Mouse (Mus musculus): Measurements from ENCODE around the gene D17Wsu92e. TPM values are rescaled to one million over a fixed set of nuclear protein-coding genes. Genes with fewer than 3 reads are reported as not detected.

Gene D17Wsu92e
- polyA plus RNA-seq, 1 experiment from 2014 or later = 23.8 TPM

- 79% methylated on average over 6 of the region's 6 CpGs for WGBS (ENCODE audit: insufficient replicate concordance)
- no peak overlapping the region for H3K27ac ChIP-seq (ENCODE audit: low read depth)
- no peak overlapping the region for H3K4me2 ChIP-seq (ENCODE audit: low read depth, low read length)
- H3K36me3 ChIP-seq (replicated peaks; ENCODE audit: insufficient read depth, low read length) = peaks cover 19% of the 10 kb centered on the region
- no peak for ATAC-seq
- H3K9ac ChIP-seq (replicated peaks) = no peak overlapping the region
- H3K4me1 ChIP-seq (ENCODE audit: insufficient read depth) = no peaks in the 10 kb centered on the region
- no peaks in the 10 kb centered on the region for H3K27me3 ChIP-seq (ENCODE audit: insufficient read depth, low read length)
- no peak for DNase-seq
- TF ChIP-seq EP300 (IDR thresholded peaks at IDR 0.05; ENCODE audit: low read depth) (no peak), CTCF (IDR thresholded peaks at IDR 0.05; ENCODE audit: low read depth) (no peak)
- H3K4me3 ChIP-seq (ENCODE audit: low read depth, low read length) = no peak overlapping the region
- no peaks in the 10 kb centered on the region for H3K9me3 ChIP-seq (ENCODE audit: low read length)
Observed at GRCm38 (mm10) chr17:27750451-27750942, 70.0 kb downstream of the D17Wsu92e start.

GRCm38 (mm10) chr17:27748123-27748522, 72.3 kb downstream of the D17Wsu92e start:
- DNase-seq = no peak
- peaks cover 16% of the 10 kb centered on the region; the same call in 1 of the 2 replicates for H3K36me3 ChIP-seq (replicated peaks; ENCODE audit: insufficient read depth, low read length)
- no peaks in the 10 kb centered on the region for H3K27me3 ChIP-seq (ENCODE audit: insufficient read depth, low read length)
- no peak overlapping the region for H3K4me2 ChIP-seq (ENCODE audit: low read depth, low read length)
- H3K4me1 ChIP-seq (ENCODE audit: insufficient read depth) = no peaks in the 10 kb centered on the region
- H3K4me3 ChIP-seq (ENCODE audit: low read depth, low read length) = no peak overlapping the region
- no peak for TF ChIP-seq CTCF (IDR thresholded peaks at IDR 0.05; ENCODE audit: low read depth)
- no peak for TF ChIP-seq EP300 (IDR thresholded peaks at IDR 0.05; ENCODE audit: low read depth)
- WGBS (ENCODE audit: insufficient replicate concordance) = 84% methylated on average over 2 of the region's 2 CpGs
- H3K27ac ChIP-seq (ENCODE audit: low read depth) = no peak overlapping the region
- no peaks in the 10 kb centered on the region for H3K9me3 ChIP-seq (ENCODE audit: low read length)
- no peak for ATAC-seq
- no peak overlapping the region for H3K9ac ChIP-seq (replicated peaks)

GRCm38 (mm10) chr17:27746446-27746845, 74.0 kb downstream of the D17Wsu92e start:
- Histone ChIP-seq H3K36me3 (replicated peaks; ENCODE audit: insufficient read depth, low read length) (0 out of 2 replicates have a peak, but pooled peaks cover 4% of the 10 kb centered on the region), H3K4me3 (ENCODE audit: low read depth, low read length) (no peak overlapping the region), H3K27ac (ENCODE audit: low read depth) (no peak overlapping the region), H3K4me2 (ENCODE audit: low read depth, low read length) (no peak overlapping the region), H3K9me3 (ENCODE audit: low read length) (no peaks in the 10 kb centered on the region), H3K9ac (replicated peaks) (no peak overlapping the region), H3K27me3 (ENCODE audit: insufficient read depth, low read length) (no peaks in the 10 kb centered on the region), H3K4me1 (ENCODE audit: insufficient read depth) (no peaks in the 10 kb centered on the region)
- TF ChIP-seq CTCF (IDR thresholded peaks at IDR 0.05; ENCODE audit: low read depth) = no peak
- no peak for TF ChIP-seq EP300 (IDR thresholded peaks at IDR 0.05; ENCODE audit: low read depth)
- ATAC-seq = no peak
- DNase-seq = no peak
- 71% methylated on average over 4 of the region's 4 CpGs for WGBS (ENCODE audit: insufficient replicate concordance)

GRCm38 (mm10) chr17:27740961-27741360, 79.5 kb downstream of the D17Wsu92e start:
- no peak for TF ChIP-seq EP300 (IDR thresholded peaks at IDR 0.05; ENCODE audit: low read depth)
- no peak for TF ChIP-seq CTCF (IDR thresholded peaks at IDR 0.05; ENCODE audit: low read depth)
- H3K36me3 ChIP-seq (replicated peaks; ENCODE audit: insufficient read depth, low read length) = no peaks in the 10 kb centered on the region
- 82% methylated on average over 6 of the region's 6 CpGs for WGBS (ENCODE audit: insufficient replicate concordance)
- ATAC-seq (no peak), DNase-seq (no peak)
- H3K4me2 ChIP-seq (ENCODE audit: low read depth, low read length) = no peak overlapping the region
- no peak overlapping the region for H3K27ac ChIP-seq (ENCODE audit: low read depth)
- H3K9me3 ChIP-seq (ENCODE audit: low read length) = no peaks in the 10 kb centered on the region
- no peak overlapping the region for H3K9ac ChIP-seq (replicated peaks)
- H3K27me3 ChIP-seq (ENCODE audit: insufficient read depth, low read length) = no peaks in the 10 kb centered on the region
- H3K4me1 ChIP-seq (ENCODE audit: insufficient read depth) = no peaks in the 10 kb centered on the region
- no peak overlapping the region for H3K4me3 ChIP-seq (ENCODE audit: low read depth, low read length)

- DNase-seq = no peak
- Histone ChIP-seq H3K4me3 (ENCODE audit: low read depth, low read length) (no peak overlapping the region), H3K36me3 (replicated peaks; ENCODE audit: insufficient read depth, low read length) (no peaks in the 10 kb centered on the region), H3K9me3 (ENCODE audit: low read length) (no peaks in the 10 kb centered on the region), H3K27ac (ENCODE audit: low read depth) (no peak overlapping the region), H3K4me2 (ENCODE audit: low read depth, low read length) (no peak overlapping the region), H3K27me3 (ENCODE audit: insufficient read depth, low read length) (no peaks in the 10 kb centered on the region), H3K4me1 (ENCODE audit: insufficient read depth) (no peaks in the 10 kb centered on the region), H3K9ac (replicated peaks) (no peak overlapping the region)
- WGBS (ENCODE audit: insufficient replicate concordance) = 15% methylated on average over 12 of the region's 13 CpGs
- TF ChIP-seq EP300 (IDR thresholded peaks at IDR 0.05; ENCODE audit: low read depth) (no peak), CTCF (IDR thresholded peaks at IDR 0.05; ENCODE audit: low read depth) (no peak)
- no peak for ATAC-seq
Observed at GRCm38 (mm10) chr17:27734344-27735073, 85.9 kb downstream of the D17Wsu92e start.

GRCm38 (mm10) chr17:27732694-27733093, 87.8 kb downstream of the D17Wsu92e start:
- Histone ChIP-seq H3K27me3 (ENCODE audit: insufficient read depth, low read length) (no peaks in the 10 kb centered on the region), H3K9me3 (ENCODE audit: low read length) (no peaks in the 10 kb centered on the region), H3K4me3 (ENCODE audit: low read depth, low read length) (no peak overlapping the region), H3K4me1 (ENCODE audit: insufficient read depth) (no peaks in the 10 kb centered on the region), H3K9ac (replicated peaks) (no peak overlapping the region), H3K27ac (ENCODE audit: low read depth) (no peak overlapping the region), H3K4me2 (ENCODE audit: low read depth, low read length) (no peak overlapping the region), H3K36me3 (replicated peaks; ENCODE audit: insufficient read depth, low read length) (no peaks in the 10 kb centered on the region)
- WGBS (ENCODE audit: insufficient replicate concordance) = 56% methylated on average over 3 of the region's 3 CpGs
- TF ChIP-seq CTCF (IDR thresholded peaks at IDR 0.05; ENCODE audit: low read depth) = no peak
- TF ChIP-seq EP300 (IDR thresholded peaks at IDR 0.05; ENCODE audit: low read depth) = no peak
- no peak for DNase-seq
- ATAC-seq = no peak
